Mouse (Mus musculus): ENCODE measurements around the gene Mpg. TPM values are rescaled to one million over a fixed set of nuclear protein-coding genes. Genes with fewer than 3 reads are reported as not detected.
A peak's percentile ranks its signal among the peaks of the same experiment; 100 is the strongest.

Mpg gene
- polyA plus RNA-seq (2014; fragmentation: Nextera tagmentation; extraction: Ambion mirVana), result 36.2 and 39.3 TPM in 2 replicates

DNA sequence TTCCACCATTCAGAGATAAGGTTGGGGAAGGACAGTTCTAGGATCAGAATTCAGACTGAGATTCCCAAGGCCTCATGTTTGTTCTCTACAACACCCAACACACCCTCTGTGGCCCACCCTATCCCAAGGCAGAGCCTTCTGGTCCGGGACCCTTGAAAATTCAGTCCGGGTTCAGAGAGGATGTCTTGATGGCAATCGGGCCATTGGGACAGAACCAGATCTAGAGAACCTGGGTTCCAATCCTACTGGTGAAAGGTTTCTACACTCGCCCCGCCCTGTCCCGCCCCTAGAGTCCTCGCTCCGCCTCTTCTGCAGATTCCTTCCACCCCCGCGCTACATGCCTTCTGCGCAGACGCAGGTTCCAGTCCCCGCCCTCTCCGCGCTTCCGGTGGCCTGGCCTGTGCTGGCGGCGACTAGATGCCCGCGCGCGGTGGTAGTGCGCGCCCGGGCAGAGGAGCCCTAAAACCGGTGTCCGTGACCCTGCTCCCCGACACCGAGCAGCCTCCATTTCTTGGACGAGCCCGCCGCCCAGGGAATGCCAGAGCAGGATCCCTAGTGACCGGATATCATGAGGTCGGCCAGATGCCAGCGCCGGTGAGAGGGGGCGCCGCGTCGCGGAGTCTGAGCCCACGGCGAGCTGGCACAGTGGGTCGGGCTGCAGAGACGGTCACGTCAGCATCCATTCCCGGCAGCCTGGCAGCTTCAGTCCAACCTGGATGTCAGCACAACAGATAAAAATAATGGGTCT lies at the start of gene Mpg:
TSS of gene Mpg (plus strand) at position 382 of the 748 bp plus-strand sequence.
- Histone ChIP-seq H3K9ac (ENCODE audit: low read length) (peak within 1 kb of the TSS; percentile 71), H3K27ac (ENCODE audit: low read depth) (peak within 1 kb of the TSS; percentile 93), H3K4me2 (ENCODE audit: low read length) (peak within 1 kb of the TSS; percentile 79), H3K4me1 (replicated peaks; ENCODE audit: control insufficient read depth, insufficient read depth, low read length) (peaks cover 35% of the 10 kb centered on the region), H3K4me3 (ENCODE audit: low read depth, low read length) (peak within 1 kb of the TSS; percentile 64), H3K9me3 (ENCODE audit: control insufficient read depth, low read length) (no peaks in the 10 kb centered on the region), H3K27me3 (replicated peaks; ENCODE audit: control insufficient read depth, insufficient read depth, low read length) (no peaks in the 10 kb centered on the region), H3K36me3 (ENCODE audit: control insufficient read depth, insufficient read depth, low read length) (peaks cover 33% of the 10 kb centered on the region)
- ATAC-seq (replicated peaks; ENCODE audit: low FRiP score, low TSS enrichment, low read depth) (peak; percentile 64), DNase-seq (ENCODE audit: low spot score) (peak; percentile 89)
- WGBS, result 3% methylated on average over 47 of the region's 47 CpGs

DNA sequence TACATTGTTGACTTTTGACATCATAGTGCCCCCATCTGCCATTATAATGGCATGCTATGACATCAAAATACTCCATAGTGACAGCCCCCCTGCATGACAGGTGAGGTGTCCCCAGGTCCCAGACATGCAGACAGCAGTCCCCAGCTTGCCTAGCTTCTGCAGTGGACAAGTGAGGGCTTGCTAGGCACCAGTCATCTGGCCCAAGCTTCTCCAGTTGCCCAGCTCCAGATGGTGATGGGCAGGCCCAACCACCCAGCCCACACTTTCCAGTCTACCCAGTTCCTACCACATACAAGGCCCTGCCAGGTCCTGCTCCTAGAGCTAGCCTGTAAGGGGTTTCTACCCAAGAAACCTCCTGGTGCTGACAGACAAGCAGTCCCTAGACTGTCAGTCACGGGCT lies 47.8 kb upstream of the Mpg start:
- WGBS, result 84% methylated on average over 1 of the region's 1 CpGs
- H3K27ac ChIP-seq (ENCODE audit: low read depth), result no peak overlapping the region
- no peaks in the 10 kb centered on the region for H3K4me1 ChIP-seq (replicated peaks; ENCODE audit: control insufficient read depth, insufficient read depth, low read length)
- DNase-seq (ENCODE audit: low spot score) (no peak), ATAC-seq (replicated peaks; ENCODE audit: low FRiP score, low TSS enrichment, low read depth) (no peak)
- no peak overlapping the region for H3K9ac ChIP-seq (ENCODE audit: low read length)
- peaks cover 4% of the 10 kb centered on the region; the same call in 1 of the 2 replicates for H3K9me3 ChIP-seq (ENCODE audit: control insufficient read depth, low read length)
- H3K4me3 ChIP-seq (ENCODE audit: low read depth, low read length), result no peak overlapping the region
- no peak overlapping the region for H3K4me2 ChIP-seq (ENCODE audit: low read length)
- H3K27me3 ChIP-seq (replicated peaks; ENCODE audit: control insufficient read depth, insufficient read depth, low read length), result no peaks in the 10 kb centered on the region
- no peaks in the 10 kb centered on the region for H3K36me3 ChIP-seq (ENCODE audit: control insufficient read depth, insufficient read depth, low read length)

GRCm38 (mm10) chr11:32181246-32181645 lies 45.1 kb upstream of the Mpg start:
- H3K4me3 ChIP-seq (ENCODE audit: low read depth, low read length), result no peak overlapping the region
- no peak for ATAC-seq (replicated peaks; ENCODE audit: low FRiP score, low TSS enrichment, low read depth)
- H3K4me1 ChIP-seq (replicated peaks; ENCODE audit: control insufficient read depth, insufficient read depth, low read length), result no peaks in the 10 kb centered on the region
- no peak for DNase-seq (ENCODE audit: low spot score)
- peaks cover 4% of the 10 kb centered on the region; the same call in 1 of the 2 replicates for H3K9me3 ChIP-seq (ENCODE audit: control insufficient read depth, low read length)
- H3K4me2 ChIP-seq (ENCODE audit: low read length), result no peak overlapping the region
- no peak overlapping the region for H3K27ac ChIP-seq (ENCODE audit: low read depth)
- 74% methylated on average over 4 of the region's 4 CpGs for WGBS
- no peaks in the 10 kb centered on the region for H3K36me3 ChIP-seq (ENCODE audit: control insufficient read depth, insufficient read depth, low read length)
- no peaks in the 10 kb centered on the region for H3K27me3 ChIP-seq (replicated peaks; ENCODE audit: control insufficient read depth, insufficient read depth, low read length)
- H3K9ac ChIP-seq (ENCODE audit: low read length), result no peak overlapping the region

DNA sequence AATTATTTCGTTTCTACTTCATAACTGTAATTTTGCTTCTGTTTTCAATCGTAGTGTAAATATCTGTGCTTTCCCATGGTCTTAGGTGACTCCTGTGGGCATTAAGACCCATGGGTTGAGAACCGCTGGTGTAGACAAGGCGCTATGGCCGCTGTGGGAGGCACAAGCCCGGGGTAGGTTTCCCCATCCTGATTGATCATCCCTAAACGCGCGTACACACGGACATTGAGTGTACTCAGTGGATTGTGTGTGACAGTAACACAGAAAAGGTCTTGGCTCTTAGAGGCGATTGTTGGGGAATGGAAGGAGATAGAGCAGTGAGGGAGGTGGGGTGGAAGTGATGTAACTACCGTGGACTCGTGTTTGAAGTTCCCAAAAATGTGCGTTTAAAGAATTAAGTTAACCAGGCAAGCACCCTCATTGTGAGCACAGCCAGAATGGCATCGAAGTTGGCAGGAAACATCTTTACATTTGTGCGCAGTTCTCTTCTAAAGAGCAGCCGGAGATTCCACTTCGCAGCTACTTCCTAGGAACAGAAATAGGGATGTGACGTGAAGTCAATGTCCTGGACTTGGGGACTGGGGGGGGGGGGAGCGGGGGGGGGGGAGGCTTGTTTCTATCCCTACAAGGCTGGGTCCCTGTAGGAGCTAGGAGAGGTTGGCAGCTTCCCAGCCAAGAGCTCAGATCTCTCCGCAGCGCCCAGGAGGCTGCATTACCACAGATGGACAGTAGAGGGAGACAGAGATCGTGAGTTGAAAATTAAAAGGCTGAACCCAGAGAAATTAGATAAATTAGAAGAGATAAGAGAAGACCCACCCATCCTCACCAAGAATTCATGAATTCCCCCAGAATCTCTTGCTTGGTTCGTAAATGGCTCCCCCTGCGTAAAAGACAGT lies 44.1 kb upstream of the Mpg start:
- no peaks in the 10 kb centered on the region for H3K27me3 ChIP-seq (replicated peaks; ENCODE audit: control insufficient read depth, insufficient read depth, low read length)
- H3K4me2 ChIP-seq (ENCODE audit: low read length), result no peak overlapping the region
- no peaks in the 10 kb centered on the region for H3K4me1 ChIP-seq (replicated peaks; ENCODE audit: control insufficient read depth, insufficient read depth, low read length)
- no peak overlapping the region for H3K9ac ChIP-seq (ENCODE audit: low read length)
- no peak overlapping the region for H3K27ac ChIP-seq (ENCODE audit: low read depth)
- peaks cover 4% of the 10 kb centered on the region; the same call in 1 of the 2 replicates for H3K9me3 ChIP-seq (ENCODE audit: control insufficient read depth, low read length)
- ATAC-seq (replicated peaks; ENCODE audit: low FRiP score, low TSS enrichment, low read depth) (no peak), DNase-seq (ENCODE audit: low spot score) (peak; percentile 96)
- no peaks in the 10 kb centered on the region for H3K36me3 ChIP-seq (ENCODE audit: control insufficient read depth, insufficient read depth, low read length)
- WGBS, result 47% methylated on average over 24 of the region's 25 CpGs
- H3K4me3 ChIP-seq (ENCODE audit: low read depth, low read length), result no peak overlapping the region

GRCm38 (mm10) chr11:32184469-32184868 lies 41.8 kb upstream of the Mpg start:
- Histone ChIP-seq H3K36me3 (ENCODE audit: control insufficient read depth, insufficient read depth, low read length) (no peaks in the 10 kb centered on the region), H3K9ac (ENCODE audit: low read length) (no peak overlapping the region), H3K4me2 (ENCODE audit: low read length) (no peak overlapping the region), H3K9me3 (ENCODE audit: control insufficient read depth, low read length) (no peaks in the 10 kb centered on the region), H3K4me3 (ENCODE audit: low read depth, low read length) (no peak overlapping the region), H3K4me1 (replicated peaks; ENCODE audit: control insufficient read depth, insufficient read depth, low read length) (no peaks in the 10 kb centered on the region), H3K27me3 (replicated peaks; ENCODE audit: control insufficient read depth, insufficient read depth, low read length) (no peaks in the 10 kb centered on the region), H3K27ac (ENCODE audit: low read depth) (no peak overlapping the region)
- ATAC-seq (replicated peaks; ENCODE audit: low FRiP score, low TSS enrichment, low read depth) (no peak), DNase-seq (ENCODE audit: low spot score) (no peak)
- 84% methylated on average over 8 of the region's 8 CpGs for WGBS

- H3K4me1 ChIP-seq (replicated peaks; ENCODE audit: control insufficient read depth, insufficient read depth, low read length), result no peaks in the 10 kb centered on the region
- H3K27me3 ChIP-seq (replicated peaks; ENCODE audit: control insufficient read depth, insufficient read depth, low read length), result no peaks in the 10 kb centered on the region
- ATAC-seq (replicated peaks; ENCODE audit: low FRiP score, low TSS enrichment, low read depth) (no peak), DNase-seq (ENCODE audit: low spot score) (no peak)
- no peak overlapping the region for H3K4me2 ChIP-seq (ENCODE audit: low read length)
- no peak overlapping the region for H3K9ac ChIP-seq (ENCODE audit: low read length)
- H3K4me3 ChIP-seq (ENCODE audit: low read depth, low read length), result no peak overlapping the region
- no peaks in the 10 kb centered on the region for H3K36me3 ChIP-seq (ENCODE audit: control insufficient read depth, insufficient read depth, low read length)
- 83% methylated on average over 3 of the region's 3 CpGs for WGBS
- no peak overlapping the region for H3K27ac ChIP-seq (ENCODE audit: low read depth)
- no peaks in the 10 kb centered on the region for H3K9me3 ChIP-seq (ENCODE audit: control insufficient read depth, low read length)
These were observed 40.3 kb upstream of the Mpg start for GRCm38 (mm10) chr11:32186031-32186430.

GRCm38 (mm10) chr11:32187256-32187655 lies 39.0 kb upstream of the Mpg start:
- 90% methylated on average over 4 of the region's 4 CpGs for WGBS
- H3K9ac ChIP-seq (ENCODE audit: low read length), result no peak overlapping the region
- H3K27ac ChIP-seq (ENCODE audit: low read depth), result no peak overlapping the region
- ATAC-seq (replicated peaks; ENCODE audit: low FRiP score, low TSS enrichment, low read depth), result no peak
- H3K27me3 ChIP-seq (replicated peaks; ENCODE audit: control insufficient read depth, insufficient read depth, low read length), result no peaks in the 10 kb centered on the region
- no peak overlapping the region for H3K4me2 ChIP-seq (ENCODE audit: low read length)
- no peaks in the 10 kb centered on the region for H3K36me3 ChIP-seq (ENCODE audit: control insufficient read depth, insufficient read depth, low read length)
- no peak overlapping the region for H3K4me3 ChIP-seq (ENCODE audit: low read depth, low read length)
- H3K9me3 ChIP-seq (ENCODE audit: control insufficient read depth, low read length), result no peaks in the 10 kb centered on the region
- DNase-seq (ENCODE audit: low spot score), result peak; percentile 38
- H3K4me1 ChIP-seq (replicated peaks; ENCODE audit: control insufficient read depth, insufficient read depth, low read length), result no peaks in the 10 kb centered on the region

DNA sequence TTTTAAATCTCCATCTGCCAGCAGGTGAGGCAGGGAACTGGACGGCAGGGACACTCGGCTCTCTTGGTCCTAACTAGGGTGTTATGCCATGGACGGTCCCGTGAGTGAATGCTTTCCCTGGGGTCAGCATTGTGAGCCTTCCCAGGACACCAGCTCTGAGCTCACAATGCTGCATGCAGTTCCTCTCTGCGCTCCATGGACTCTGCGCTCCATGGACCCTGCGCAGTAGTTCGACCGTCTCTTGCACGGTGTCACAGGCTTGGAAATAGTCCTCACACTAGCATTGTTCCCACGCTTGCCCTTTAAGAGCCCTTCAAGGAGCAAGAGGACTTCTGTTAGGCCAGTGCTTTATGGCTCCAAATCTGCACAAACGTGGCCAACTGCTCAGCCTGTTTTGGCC lies 37.4 kb upstream of the Mpg start:
- 82% methylated on average over 12 of the region's 12 CpGs for WGBS
- H3K4me2 ChIP-seq (ENCODE audit: low read length), result no peak overlapping the region
- H3K9me3 ChIP-seq (ENCODE audit: control insufficient read depth, low read length), result no peaks in the 10 kb centered on the region
- no peaks in the 10 kb centered on the region for H3K36me3 ChIP-seq (ENCODE audit: control insufficient read depth, insufficient read depth, low read length)
- H3K4me1 ChIP-seq (replicated peaks; ENCODE audit: control insufficient read depth, insufficient read depth, low read length), result no peaks in the 10 kb centered on the region
- no peak for DNase-seq (ENCODE audit: low spot score)
- no peak overlapping the region for H3K27ac ChIP-seq (ENCODE audit: low read depth)
- ATAC-seq (replicated peaks; ENCODE audit: low FRiP score, low TSS enrichment, low read depth), result no peak
- H3K9ac ChIP-seq (ENCODE audit: low read length), result no peak overlapping the region
- no peaks in the 10 kb centered on the region for H3K27me3 ChIP-seq (replicated peaks; ENCODE audit: control insufficient read depth, insufficient read depth, low read length)
- no peak overlapping the region for H3K4me3 ChIP-seq (ENCODE audit: low read depth, low read length)

Data from intestine, embryonic 14.5 days (tissue).